ENCODE assay signal across 8 mouse cellular contexts in the genomic region with DNA sequence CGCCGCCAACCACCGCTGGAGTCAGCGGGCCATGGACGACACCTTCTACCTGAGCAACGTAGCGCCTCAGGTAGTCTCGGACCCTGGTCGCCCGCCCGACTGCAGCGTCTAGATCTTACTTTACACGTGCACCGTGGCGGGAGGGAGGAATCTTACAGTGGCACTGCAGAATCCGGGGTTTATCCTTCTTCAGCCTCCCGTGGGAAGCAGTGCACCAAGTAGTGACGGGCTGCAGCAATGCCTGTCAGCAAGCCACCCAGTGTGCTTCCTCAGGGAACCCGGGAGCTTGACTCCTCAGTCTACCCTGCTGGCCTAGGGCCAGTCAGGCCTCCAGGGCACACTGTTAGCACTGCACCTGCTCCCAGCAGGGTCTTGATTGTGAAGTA. TPM values are rescaled to one million over a fixed set of nuclear protein-coding genes. Genes with fewer than 3 reads are reported as not detected.
A peak's percentile ranks its signal among the peaks of the same experiment; 100 is the strongest.
DNase-seq lines count a peak whose midpoint lies in the region; ATAC-seq and TF ChIP-seq lines count a peak whose summit lies in the region.

No protein-coding gene starts in this region.

- H3K27me3 ChIP-seq in hindbrain, postnatal 0 days (ENCODE audit: insufficient read depth, low read length), result no peaks in the 10 kb centered on the region
- H3K27me3 ChIP-seq in midbrain, postnatal 0 days (ENCODE audit: insufficient read depth, low read length), result no peaks in the 10 kb centered on the region

- peak; percentile 24 for ATAC-seq in hindbrain, postnatal 0 days
- ATAC-seq in midbrain, postnatal 0 days (ENCODE audit: low FRiP score), result no peak; the same call in 1 of the 2 replicates
- no peak for ATAC-seq in cerebellum, adult (ENCODE audit: insufficient number of reproducible peaks, low FRiP score, low TSS enrichment)

- peaks cover 23% of the 10 kb centered on the region for H3K36me3 ChIP-seq in hindbrain, postnatal 0 days (ENCODE audit: insufficient read depth, low read length)
- H3K36me3 ChIP-seq in midbrain, postnatal 0 days (ENCODE audit: insufficient read depth, low read length), result peaks cover 39% of the 10 kb centered on the region

- H3K27ac ChIP-seq in left cerebral cortex, adult 2 months, result peak overlapping the region; percentile 98
- peak overlapping the region; percentile 85 for H3K27ac ChIP-seq in cortical plate, adult 2 months (ENCODE audit: insufficient read depth, low read length)
- peak overlapping the region; percentile 94 for H3K27ac ChIP-seq in hindbrain, postnatal 0 days
- peak overlapping the region; percentile 90 for H3K27ac ChIP-seq in midbrain, postnatal 0 days (ENCODE audit: low read depth, low read length)

- peak overlapping the region; percentile 60 for H3K4me3 ChIP-seq in left cerebral cortex, adult 2 months
- H3K4me3 ChIP-seq in cortical plate, adult 2 months (ENCODE audit: insufficient read depth, low read length), result peak overlapping the region; percentile 77
- H3K4me3 ChIP-seq in hindbrain, postnatal 0 days (ENCODE audit: low read length), result peak overlapping the region; percentile 49
- H3K4me3 ChIP-seq in midbrain, postnatal 0 days (ENCODE audit: low read depth, low read length), result peak overlapping the region; percentile 56

- intact Hi-C loops in left cerebral cortex, adult 2 months (cut with DNase I), result loop anchor here (5.0 kb wide), 1 partner anchor 40 kb away; the partner anchor contains the start of gene Tbc1d13
- intact Hi-C loops in left cerebral cortex, postnatal 4 days (cut with DNase I), result no loop called here
- intact Hi-C loops in left cerebral cortex, postnatal 14 days (cut with DNase I), result loop anchor here (2.0 to 5.0 kb wide), 2 partner anchors 50 to 65 kb away; partner anchors contain the start of genes Lrrc8a and Zer1

- H3K9ac ChIP-seq in hindbrain, postnatal 0 days (replicated peaks; ENCODE audit: low read length), result peak overlapping the region; percentile 61
- peak overlapping the region; percentile 77 for H3K9ac ChIP-seq in midbrain, postnatal 0 days (replicated peaks; ENCODE audit: low read length, poor library complexity, severe bottlenecking)

- no peaks in the 10 kb centered on the region for H3K9me3 ChIP-seq in hindbrain, postnatal 0 days (ENCODE audit: low read length)
- no peaks in the 10 kb centered on the region for H3K9me3 ChIP-seq in midbrain, postnatal 0 days (ENCODE audit: low read length)

- under 1% methylated on average over 18 of the region's 19 CpGs for WGBS in hindbrain, postnatal 0 days
- WGBS in midbrain, postnatal 0 days, result 1% methylated on average over 18 of the region's 19 CpGs

- H3K4me2 ChIP-seq in hindbrain, postnatal 0 days (ENCODE audit: low read depth, low read length), result peak overlapping the region; percentile 70
- peak overlapping the region; percentile 65 for H3K4me2 ChIP-seq in midbrain, postnatal 0 days (ENCODE audit: low read depth, low read length, poor library complexity, severe bottlenecking)

- no peak for TF ChIP-seq CTCF in left cerebral cortex, adult 2 months (IDR thresholded peaks at IDR 0.05)
- TF ChIP-seq CTCF in cortical plate, adult 2 months (IDR thresholded peaks at IDR 0.05; ENCODE audit: extremely low read depth, insufficient read depth, low read length), result no peak
- TF ChIP-seq CTCF in hindbrain, postnatal 0 days (IDR thresholded peaks at IDR 0.05; ENCODE audit: low read depth), result no peak
- no peak for TF ChIP-seq CTCF in midbrain, postnatal 0 days (IDR thresholded peaks at IDR 0.05)

- TF ChIP-seq POLR2A in cortical plate, adult 2 months (IDR thresholded peaks at IDR 0.05; ENCODE audit: extremely low read depth, insufficient read depth, low read length), result no peak

- no peaks in the 10 kb centered on the region for H3K4me1 ChIP-seq in cortical plate, adult 2 months (ENCODE audit: control insufficient read depth, insufficient read depth, low read length)
- H3K4me1 ChIP-seq in hindbrain, postnatal 0 days (ENCODE audit: insufficient read depth, low read length), result peaks cover 10% of the 10 kb centered on the region; the same call in 1 of the 2 replicates
- H3K4me1 ChIP-seq in midbrain, postnatal 0 days (ENCODE audit: insufficient read depth, low read length), result peaks cover 8% of the 10 kb centered on the region; the same call in 1 of the 2 replicates

- no peak for DNase-seq in left cerebral cortex, adult 2 months (ENCODE audit: extremely low spot score in 1 of 2, low spot score in 2 of 2)
- no peak for DNase-seq in left cerebral cortex, postnatal 4 days
- peak; percentile 43 for DNase-seq in hindbrain, postnatal 0 days (ENCODE audit: low spot score)
- no peak for DNase-seq in midbrain, postnatal 0 days (ENCODE audit: low spot score)
- DNase-seq in left cerebral cortex, postnatal 14 days (ENCODE audit: low spot score in 2 of 2), result no peak
- DNase-seq in cerebellum, postnatal 14 days, result no peak

RNA-seq across cellular contexts. Expression of gene Endog, which starts 0.7 kb away (rescaled TPM):
- 10 to 100 TPM; 20.9 to 21.4 TPM for total RNA-seq in left cerebral cortex, adult 2 months (2021)
- 10 to 100 TPM; 13.3 to 15.8 TPM for total RNA-seq in left cerebral cortex, postnatal 4 days (2021)
- 32.9 and 33.4 TPM in 2 replicates for polyA plus RNA-seq in cortical plate, adult 2 months (2012; rRNA removed)
- total RNA-seq in hindbrain, postnatal 0 days (2014; rRNA removed), result 63.7 and 64.1 TPM in 2 replicates
- polyA plus RNA-seq in hindbrain, postnatal 0 days (2015; fragmentation: Nextera tagmentation; extraction: Ambion mirVana), result 42.2 and 42.7 TPM in 2 replicates
- 43.7 and 51.3 TPM in 2 replicates for total RNA-seq in midbrain, postnatal 0 days (2014; rRNA removed)
- 38.9 and 42.2 TPM in 2 replicates for polyA plus RNA-seq in midbrain, postnatal 0 days (2015; fragmentation: Nextera tagmentation; extraction: Ambion mirVana)
- total RNA-seq in left cerebral cortex, postnatal 14 days (2021), result 10 to 100 TPM; 23.0 to 27.5 TPM

RNA-seq across cellular contexts. Expression of gene Spout1, which starts 6.3 kb away (rescaled TPM):
- total RNA-seq in left cerebral cortex, adult 2 months (2021), result 10 to 100 TPM; 36.6 to 38.4 TPM
- 10 to 100 TPM; 36.7 to 37.7 TPM for total RNA-seq in left cerebral cortex, postnatal 4 days (2021)
- polyA plus RNA-seq in cortical plate, adult 2 months (2012; rRNA removed), result 49.2 and 50.5 TPM in 2 replicates
- total RNA-seq in hindbrain, postnatal 0 days (2014; rRNA removed), result 32.6 and 48.2 TPM in 2 replicates
- 52.6 and 56.1 TPM in 2 replicates for polyA plus RNA-seq in hindbrain, postnatal 0 days (2015; fragmentation: Nextera tagmentation; extraction: Ambion mirVana)
- total RNA-seq in midbrain, postnatal 0 days (2014; rRNA removed), result 38.4 and 47.6 TPM in 2 replicates
- polyA plus RNA-seq in midbrain, postnatal 0 days (2015; fragmentation: Nextera tagmentation; extraction: Ambion mirVana), result 55.9 and 60.8 TPM in 2 replicates
- 10 to 100 TPM; 36.3 to 37.0 TPM for total RNA-seq in left cerebral cortex, postnatal 14 days (2021)

RNA-seq across cellular contexts. Expression of gene Kyat1, which starts 33.7 kb away (rescaled TPM):
- 10 to 100 TPM; 14.3 to 15.2 TPM for total RNA-seq in left cerebral cortex, adult 2 months (2021)
- total RNA-seq in left cerebral cortex, postnatal 4 days (2021), result 10 to 100 TPM; 12.0 to 12.7 TPM
- polyA plus RNA-seq in cortical plate, adult 2 months (2012; rRNA removed), result 21.5 and 22.4 TPM in 2 replicates
- 23.9 and 34.3 TPM in 2 replicates for total RNA-seq in hindbrain, postnatal 0 days (2014; rRNA removed)
- polyA plus RNA-seq in hindbrain, postnatal 0 days (2015; fragmentation: Nextera tagmentation; extraction: Ambion mirVana), result 17.0 and 17.9 TPM in 2 replicates
- total RNA-seq in midbrain, postnatal 0 days (2014; rRNA removed), result 21.9 and 26.4 TPM in 2 replicates
- polyA plus RNA-seq in midbrain, postnatal 0 days (2015; fragmentation: Nextera tagmentation; extraction: Ambion mirVana), result 16.4 and 17.9 TPM in 2 replicates
- total RNA-seq in left cerebral cortex, postnatal 14 days (2021), result 10 to 100 TPM; 15.2 to 15.5 TPM

RNA-seq across cellular contexts. Expression of gene Tbc1d13, which starts 38.4 kb away (rescaled TPM):
- 10 to 100 TPM; 49.6 to 53.3 TPM for total RNA-seq in left cerebral cortex, adult 2 months (2021)
- total RNA-seq in left cerebral cortex, postnatal 4 days (2021), result 10 to 100 TPM; 84.9 to 87.6 TPM
- 43.4 and 43.8 TPM in 2 replicates for polyA plus RNA-seq in cortical plate, adult 2 months (2012; rRNA removed)
- total RNA-seq in hindbrain, postnatal 0 days (2014; rRNA removed), result 106 and 109 TPM in 2 replicates
- polyA plus RNA-seq in hindbrain, postnatal 0 days (2015; fragmentation: Nextera tagmentation; extraction: Ambion mirVana), result 9.4 and 10.8 TPM in 2 replicates
- total RNA-seq in midbrain, postnatal 0 days (2014; rRNA removed), result 141 and 168 TPM in 2 replicates
- 8.1 and 10.6 TPM in 2 replicates for polyA plus RNA-seq in midbrain, postnatal 0 days (2015; fragmentation: Nextera tagmentation; extraction: Ambion mirVana)
- 10 to 100 TPM; 65.2 to 69.1 TPM for total RNA-seq in left cerebral cortex, postnatal 14 days (2021)

RNA-seq across cellular contexts. Expression of gene Zer1, which starts 47.6 kb away (rescaled TPM):
- 100 to 1,000 TPM; 163 to 171 TPM for total RNA-seq in left cerebral cortex, adult 2 months (2021)
- total RNA-seq in left cerebral cortex, postnatal 4 days (2021), result 10 to 100 TPM; 80.8 to 88.0 TPM
- polyA plus RNA-seq in cortical plate, adult 2 months (2012; rRNA removed), result 155 and 173 TPM in 2 replicates
- total RNA-seq in hindbrain, postnatal 0 days (2014; rRNA removed), result 77.6 and 99.2 TPM in 2 replicates
- 14.0 and 14.6 TPM in 2 replicates for polyA plus RNA-seq in hindbrain, postnatal 0 days (2015; fragmentation: Nextera tagmentation; extraction: Ambion mirVana)
- total RNA-seq in midbrain, postnatal 0 days (2014; rRNA removed), result 88.2 and 93.2 TPM in 2 replicates
- polyA plus RNA-seq in midbrain, postnatal 0 days (2015; fragmentation: Nextera tagmentation; extraction: Ambion mirVana), result 12.3 and 14.7 TPM in 2 replicates
- 100 to 1,000 TPM; 135 to 139 TPM for total RNA-seq in left cerebral cortex, postnatal 14 days (2021)
